Mouse (Mus musculus) embryonic fibroblast, embryonic 13.5 days (primary cell): ENCODE results near the gene Parm1.

ENCODE experiments used
- CTCF ChIP-seq: IDR thresholded peaks from 2 replicates; pipeline ENCODE4 v1.5.1; 2011; ENCODE audit warnings: mild to moderate bottlenecking, control low read depth, low read length, moderate library complexity, borderline replicate concordance; ENCODE audit not compliant: insufficient read depth
- POLR2A ChIP-seq: IDR thresholded peaks from 2 replicates; pipeline ENCODE4 v1.6.1; 2011; ENCODE audit warnings: low read depth, mild to moderate bottlenecking, control low read depth, low read length, moderate library complexity

DNA sequence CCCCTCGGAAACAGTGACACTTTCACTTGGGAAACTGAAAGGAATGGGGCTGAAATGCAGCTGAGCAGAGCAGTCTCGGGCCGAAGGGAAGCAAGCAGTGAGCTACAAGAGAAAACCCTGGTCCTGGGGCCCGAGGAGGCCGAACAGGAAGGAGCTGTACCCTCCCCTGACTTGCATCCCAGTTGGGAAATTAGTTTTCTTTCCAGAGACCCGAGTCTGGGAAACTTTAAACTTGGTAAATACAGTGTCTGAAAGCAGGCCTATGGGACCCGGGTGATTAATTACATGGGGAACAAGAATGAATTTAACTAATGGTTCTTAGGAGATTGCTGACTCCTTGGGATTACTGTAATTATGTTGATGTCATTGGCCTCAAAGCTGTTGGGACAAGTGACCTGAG lies 85.9 kb downstream of the Parm1 start:
- no peak for TF ChIP-seq CTCF
- no peak for TF ChIP-seq POLR2A
